In the genomic region with DNA sequence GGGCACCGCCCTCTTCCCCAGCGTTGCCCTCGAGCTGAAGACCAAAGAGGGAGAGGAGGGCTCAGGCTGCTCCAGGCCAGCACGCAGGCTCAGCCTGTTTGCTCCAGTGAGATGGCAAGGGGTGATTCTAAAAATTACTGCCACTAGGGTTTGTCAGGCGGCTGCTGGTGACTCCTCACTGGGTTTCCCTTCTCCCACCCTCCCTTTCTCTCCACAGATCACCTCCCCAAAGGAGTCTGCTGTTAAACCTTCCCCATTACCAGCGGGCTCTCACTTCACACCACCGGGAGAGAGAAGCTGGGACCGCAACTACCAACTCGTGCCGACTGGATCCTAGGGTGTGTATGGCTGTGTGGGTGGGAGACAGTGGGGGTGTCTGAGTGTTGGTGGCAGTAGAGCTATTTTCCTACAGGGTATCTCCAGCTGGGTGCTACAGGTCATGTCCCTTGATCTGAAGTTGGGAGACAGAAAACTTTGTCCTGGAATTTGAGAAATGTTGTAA, we compare ENCODE assay signal across 11 mouse cellular contexts. TPM values are rescaled to one million over a fixed set of nuclear protein-coding genes. Genes with fewer than 3 reads are reported as not detected.
DNase-seq lines count a peak whose midpoint lies in the region; ATAC-seq and TF ChIP-seq lines count a peak whose summit lies in the region.
"Had no signal": no experiment of that assay in that cellular context is flagged by ENCODE, and none has a peak within 500 bp of the region (broad histone marks: within the 10 kb centered on the region; RNA-seq: fewer than 3 reads in every experiment).

A gene (plus strand): TSS at position 51 of the 502 bp plus-strand sequence.

- ATAC-seq in lung, postnatal 0 days, result no peak

- no peak within 1 kb of the TSS for H3K4me3 ChIP-seq in lung, postnatal 0 days (ENCODE audit: low read depth, low read length)
- no peak within 1 kb of the TSS for H3K4me3 ChIP-seq in lung, adult 2 months (replicated peaks; ENCODE audit: extremely low read depth, low read depth, low read length)

- TF ChIP-seq POLR2A in lung, adult 2 months (IDR thresholded peaks at IDR 0.05; ENCODE audit: borderline replicate concordance, extremely low read depth, low read depth, low read length), result no peak

- H3K4me2 ChIP-seq in lung, postnatal 0 days (replicated peaks; ENCODE audit: low read depth, low read length), result no peak within 1 kb of the TSS

- intact Hi-C loops in heart, postnatal 25 days (cut with DNase I), result no loop called here
- intact Hi-C loops in left cerebral cortex, postnatal 4 days (cut with DNase I), result no loop called here

- no peak within 1 kb of the TSS for H3K27ac ChIP-seq in lung, postnatal 0 days (ENCODE audit: low read length)

- no peak for TF ChIP-seq CTCF in lung, postnatal 0 days (IDR thresholded peaks at IDR 0.05)
- TF ChIP-seq CTCF in lung, adult 2 months (IDR thresholded peaks at IDR 0.05; ENCODE audit: insufficient read depth, low read length), result no peak

- no peak within 1 kb of the TSS for H3K9ac ChIP-seq in lung, postnatal 0 days (replicated peaks; ENCODE audit: low read depth)

- WGBS in lung, postnatal 0 days, result 16% methylated on average over 10 of the region's 10 CpGs
- WGBS in lung, adult 2 months, result 27% methylated on average over 10 of the region's 10 CpGs

- peak; percentile 8 for DNase-seq in lung, postnatal 0 days (ENCODE audit: low spot score)
- DNase-seq in lung, adult 2 months, result no peak
- DNase-seq in gastrocnemius, postnatal 25 days, result peak; percentile 78
- DNase-seq in heart, postnatal 25 days (ENCODE audit: low spot score), result peak; percentile 26
- peak; percentile 29 for DNase-seq in mesoderm, embryonic 11.5 days (ENCODE audit: low read depth, low spot score)
- DNase-seq in left cerebral cortex, adult 8-10 months (ENCODE audit: low spot score in 2 of 2), result no peak
- no peak for DNase-seq in left cerebral cortex, postnatal 4 days
- no peak for DNase-seq in cerebellum, adult 11-12 months
- DNase-seq: adrenal gland, adult 2 months; lung, postnatal 36 days had no signal

- no peaks in the 10 kb centered on the region for H3K36me3 ChIP-seq in lung, postnatal 0 days (ENCODE audit: insufficient read depth, low read length)

- no peaks in the 10 kb centered on the region for H3K27me3 ChIP-seq in lung, postnatal 0 days (replicated peaks; ENCODE audit: insufficient read depth, low read length)

- TF ChIP-seq EP300 in lung, postnatal 0 days (IDR thresholded peaks at IDR 0.05), result no peak

- no peaks in the 10 kb centered on the region for H3K4me1 ChIP-seq in lung, postnatal 0 days (ENCODE audit: insufficient read depth, low read depth, low read length)
- no peaks in the 10 kb centered on the region for H3K4me1 ChIP-seq in lung, adult 2 months (ENCODE audit: control insufficient read depth, insufficient read depth, low read length)

- no peaks in the 10 kb centered on the region for H3K9me3 ChIP-seq in lung, postnatal 0 days (ENCODE audit: low read length)

RNA-seq across cellular contexts. Expression of the gene that starts here (rescaled TPM):
- 0.32 and 0.36 TPM in 2 replicates for polyA plus RNA-seq in lung, postnatal 0 days (2015; fragmentation: Nextera tagmentation; extraction: Ambion mirVana)
- polyA plus RNA-seq in lung, adult 2 months (2012; rRNA removed), result 0.32 and 2.5 TPM in 2 replicates
- 100 to 1,000 TPM; 393 to 551 TPM for total RNA-seq in gastrocnemius, postnatal 25 days (2021)
- total RNA-seq in heart, postnatal 25 days (2021), result 100 to 1,000 TPM; 144 to 150 TPM
- total RNA-seq in left cerebral cortex, adult 8-10 months (2022), result under 1 TPM; 0.14 to 0.43 (median 0.29) TPM
- under 1 TPM; 0.18 TPM for total RNA-seq in left cerebral cortex, postnatal 4 days (2021)
- total RNA-seq: common myeloid progenitor, adult 5-6 weeks had no signal
- polyA plus RNA-seq: adrenal gland, adult 2 months had no signal

Comparison
In these comparisons a context has a peak if more than half of its experiments do, and no peak if none do; other contexts are left out.
1. RNA of the gene that starts here (total RNA-seq): 393 to 551 TPM in gastrocnemius, postnatal 25 days and 144 to 150 TPM in heart, postnatal 25 days; 0.14 to 0.43 TPM in left cerebral cortex, adult 8-10 months and 0.18 TPM in left cerebral cortex, postnatal 4 days; every median in the first group is over 100 times any median in the second.
2. Peak in DNase-seq in lung, postnatal 0 days; RNA of the gene not detected or under 1 TPM.
3. DNase-seq: peak in gastrocnemius, postnatal 25 days (single experiment), heart, postnatal 25 days (single experiment) and mesoderm, embryonic 11.5 days (single experiment); none in lung, adult 2 months (single experiment), left cerebral cortex, adult 8-10 months (0 of 2), left cerebral cortex, postnatal 4 days (single experiment) and cerebellum, adult 11-12 months (single experiment).